Mouse (Mus musculus) cerebellum, adult 2 months (tissue): ENCODE measurements at regions not wholly inside any gene's neighbourhood (a gene's known extent, or its start where the extent isn't known, plus 50 kb on each side); places are given as distances from the start of the nearest gene placed in this dataset.

Experiments used
- CTCF ChIP-seq: fragments of 200-500 bp; IDR thresholded peaks from 2 replicates; pipeline ENCODE4 v1.5.1; 2011; ENCODE audit warnings: low read depth, mild to moderate bottlenecking, control low read depth, low read length, moderate library complexity, borderline replicate concordance; ENCODE audit not compliant: insufficient read depth
- POLR2A ChIP-seq: fragments of 200-500 bp; IDR thresholded peaks from 2 replicates; pipeline ENCODE4 v1.6.1; 2011; ENCODE audit warnings: low read length, control low read depth, borderline replicate concordance; ENCODE audit not compliant: insufficient read depth

- TF ChIP-seq CTCF, result no peak
- TF ChIP-seq POLR2A, result no peak
Observed at GRCm38 (mm10) chr1:157022456-157023435, 83.3 kb upstream of the Ralgps2 start.
